Mouse (Mus musculus) forebrain, embryonic 12.5 days (tissue): ENCODE measurements around the gene Gm609. TPM values are rescaled to one million over a fixed set of nuclear protein-coding genes. Genes with fewer than 3 reads are reported as not detected.

Source experiments
- ATAC-seq: fragments of 200-750 bp; cut with Nextera tagmentation; 2 replicates; pipeline ENCODE4 v1.8.0; 2017; ENCODE audit warnings: moderate TSS enrichment; ENCODE audit not compliant: low FRiP score
- H3K27ac ChIP-seq: fragments of 300-500 bp; sonication (generic); 2 replicates; pipeline ENCODE4 v1.5.1; 2016; ENCODE audit warnings: mild to moderate bottlenecking
- H3K27me3 ChIP-seq: fragments of 300-500 bp; sonication (generic); 2 replicates; pipeline ENCODE4 v1.6.1; 2016; ENCODE audit warnings: mild to moderate bottlenecking
- H3K36me3 ChIP-seq: fragments of 300-500 bp; sonication (generic); replicated peaks from 2 replicates; pipeline ENCODE4 v1.6.1; 2016; ENCODE audit warnings: mild to moderate bottlenecking
- H3K4me1 ChIP-seq: fragments of 300-500 bp; sonication (generic); 2 replicates; pipeline ENCODE4 v1.6.1; 2016
- H3K4me2 ChIP-seq: fragments of 300-500 bp; sonication (generic); 2 replicates; pipeline ENCODE4 v1.6.1; 2016; ENCODE audit warnings: mild to moderate bottlenecking, moderate library complexity
- H3K4me3 ChIP-seq: fragments of 300-500 bp; sonication (generic); replicated peaks from 2 replicates; pipeline ENCODE4 v1.5.1; 2016; ENCODE audit warnings: mild to moderate bottlenecking
- H3K9ac ChIP-seq: fragments of 300-500 bp; sonication (generic); 2 replicates; pipeline ENCODE4 v1.6.1; 2016; ENCODE audit warnings: mild to moderate bottlenecking
- H3K9me3 ChIP-seq: fragments of 300-500 bp; sonication (generic); 2 replicates; pipeline ENCODE4 v1.6.1; 2016
- WGBS: fragments of 180-500 bp; shearing (Covaris S2); methylation state at CpG from one replicate; pipeline ENCODE4 v1.1.7; 2016; 5-methylcytosine and 5-hydroxymethylcytosine counted together
- polyA plus RNA-seq: library from polyadenylated mRNA; unstranded; fragments of >200 nt; fragmentation: Nextera tagmentation; extraction: Ambion mirVana; gene quantifications from 2 replicates; pipeline ENCODE4 v1.2.1, GENCODE M21; 2016

Gm609 gene
- polyA plus RNA-seq, 1 experiment from 2014 or later, result not detected

- H3K36me3 ChIP-seq, result no peaks in the 10 kb centered on the region
- H3K27ac ChIP-seq, result no peak overlapping the region
- no peaks in the 10 kb centered on the region for H3K9me3 ChIP-seq
- H3K4me3 ChIP-seq, result no peak overlapping the region
- H3K27me3 ChIP-seq, result no peaks in the 10 kb centered on the region
- no peak overlapping the region for H3K9ac ChIP-seq
- no peak overlapping the region for H3K4me2 ChIP-seq
- H3K4me1 ChIP-seq, result no peaks in the 10 kb centered on the region
- 72% methylated on average over 7 of the region's 7 CpGs for WGBS
- no peak for ATAC-seq
Measured at GRCm38 (mm10) chr16:45366111-45366510, 126.7 kb downstream of the Gm609 start.

- no peaks in the 10 kb centered on the region for H3K27me3 ChIP-seq
- no peaks in the 10 kb centered on the region for H3K4me1 ChIP-seq
- no peak overlapping the region for H3K4me2 ChIP-seq
- no peak for ATAC-seq
- no peak overlapping the region for H3K9ac ChIP-seq
- H3K9me3 ChIP-seq, result no peaks in the 10 kb centered on the region
- 91% methylated on average over 9 of the region's 9 CpGs for WGBS
- H3K27ac ChIP-seq, result no peak overlapping the region
- no peaks in the 10 kb centered on the region for H3K36me3 ChIP-seq
- no peak overlapping the region for H3K4me3 ChIP-seq
Measured at GRCm38 (mm10) chr16:45365353-45365752, 127.4 kb downstream of the Gm609 start.

- H3K36me3 ChIP-seq, result no peaks in the 10 kb centered on the region
- H3K9me3 ChIP-seq, result no peaks in the 10 kb centered on the region
- no peak overlapping the region for H3K4me2 ChIP-seq
- no peak overlapping the region for H3K9ac ChIP-seq
- H3K27ac ChIP-seq, result no peak overlapping the region
- WGBS, result 93% methylated on average over 1 of the region's 1 CpGs
- no peak overlapping the region for H3K4me3 ChIP-seq
- ATAC-seq, result no peak
- H3K4me1 ChIP-seq, result no peaks in the 10 kb centered on the region
- H3K27me3 ChIP-seq, result no peaks in the 10 kb centered on the region
Measured at GRCm38 (mm10) chr16:45364627-45365026, 128.1 kb downstream of the Gm609 start.

- Histone ChIP-seq H3K9me3 (no peaks in the 10 kb centered on the region), H3K4me3 (no peak overlapping the region), H3K9ac (no peak overlapping the region), H3K4me1 (no peaks in the 10 kb centered on the region), H3K27ac (no peak overlapping the region), H3K36me3 (no peaks in the 10 kb centered on the region), H3K27me3 (no peaks in the 10 kb centered on the region), H3K4me2 (no peak overlapping the region)
- no peak for ATAC-seq
- 84% methylated on average over 4 of the region's 4 CpGs for WGBS
Measured at GRCm38 (mm10) chr16:45363480-45364045, 129.2 kb downstream of the Gm609 start.

Other genes starting within 250 kb of the Gm609 start
- gene Cd200, start 83.9 kb downstream of the Gm609 start, polyA plus RNA-seq, result 58.9 and 62.0 TPM in 2 replicates
- not detected in 2 replicates for gene Gm17783, start 39.1 kb upstream of the Gm609 start, polyA plus RNA-seq
- gene Slc9c1, start 42.3 kb upstream of the Gm609 start, polyA plus RNA-seq, result not detected in 2 replicates
- not detected in 2 replicates for gene Gcsam, start 117.4 kb upstream of the Gm609 start, polyA plus RNA-seq
- 0.11 and 0.18 TPM in 2 replicates for gene BC016579, start 161.1 kb upstream of the Gm609 start, polyA plus RNA-seq
- 0.23 and 0.32 TPM in 2 replicates for gene Tmprss7, start 200.7 kb upstream of the Gm609 start, polyA plus RNA-seq
- 319 and 330 TPM in 2 replicates for gene Tagln3, start 231.6 kb upstream of the Gm609 start, polyA plus RNA-seq
- 41.9 and 44.9 TPM in 2 replicates for gene Abhd10, start 250.0 kb upstream of the Gm609 start, polyA plus RNA-seq